Mouse (Mus musculus) spleen, embryonic (tissue): ENCODE results near the gene Gm8297.
"Not testable (repeated sequence)": the region's sequence is repeated elsewhere in the genome, so short reads cannot be mapped to it uniquely, and the experiment has no call there.

Source experiments
- CTCF ChIA-PET: fragments of 350-600 bp; sonication (Branson Sonifier 250); formaldehyde crosslinking; loops from one replicate; lab custom pipeline; 2022; lab: Charles Lee

Gene Gm8297

GRCm38 (mm10) chr14:4983635-4984034 lies at the start of gene Gm8297:
Gene Gm8297 (plus strand): TSS chr14:4983935.
- CTCF ChIA-PET: not testable (repeated sequence)

- CTCF ChIA-PET: not testable (repeated sequence)
These were observed 31.9 kb downstream of the Gm8297 start, which contains the start of gene Gm3298 for GRCm38 (mm10) chr14:5015591-5015990. Gene Gm3298 (plus strand): TSS chr14:5015891.
